ENCODE assay signal across 23 mouse cellular contexts in the genomic region with DNA sequence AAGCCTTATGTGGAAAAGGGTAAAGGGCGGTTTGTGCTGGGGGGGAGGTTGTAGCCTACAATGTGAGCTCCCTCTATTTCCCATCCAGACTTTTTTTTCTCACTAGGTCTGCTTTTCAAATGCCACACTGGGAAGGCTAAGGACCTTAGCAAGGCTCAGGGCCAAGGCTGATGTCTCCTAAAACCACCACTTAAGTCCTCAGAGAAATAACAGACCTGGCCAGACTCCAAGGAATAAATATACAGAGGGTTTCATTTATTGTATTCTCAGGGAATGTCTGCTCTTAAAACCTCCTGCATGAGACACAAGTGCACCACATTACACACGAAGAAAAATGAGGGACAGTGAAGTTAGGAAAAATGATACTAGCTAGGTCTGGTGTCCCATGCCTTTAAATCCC. TPM values are rescaled to one million over a fixed set of nuclear protein-coding genes. Genes with fewer than 3 reads are reported as not detected.
DNase-seq lines count a peak whose midpoint lies in the region; ATAC-seq and TF ChIP-seq lines count a peak whose summit lies in the region.
"Had no signal": no experiment of that assay in that cellular context is flagged by ENCODE, and none has a peak within 500 bp of the region (broad histone marks: within the 10 kb centered on the region; RNA-seq: fewer than 3 reads in every experiment).

No protein-coding gene starts in this region.

- H3K4me1 ChIP-seq in lung, embryonic 14.5 days (ENCODE audit: insufficient read depth), result peaks cover 13% of the 10 kb centered on the region; the same call in 1 of the 2 replicates
- H3K4me1 ChIP-seq in embryonic facial prominence, embryonic 14.5 days (ENCODE audit: control insufficient read depth, insufficient read depth, low read length), result peaks cover 30% of the 10 kb centered on the region
- H3K4me1 ChIP-seq in limb, embryonic 13.5 days, result peaks cover 41% of the 10 kb centered on the region
- no peaks in the 10 kb centered on the region for H3K4me1 ChIP-seq in hindbrain, postnatal 0 days (ENCODE audit: insufficient read depth, low read length)
- H3K4me1 ChIP-seq: intestine, embryonic 15.5 days had no signal

- no peak for ATAC-seq in lung, embryonic 14.5 days (ENCODE audit: insufficient read depth)
- ATAC-seq in embryonic facial prominence, embryonic 14.5 days (ENCODE audit: low read depth), result no peak
- ATAC-seq in limb, embryonic 13.5 days (ENCODE audit: low FRiP score, low read depth), result no peak
- ATAC-seq in hindbrain, postnatal 0 days, result no peak
- ATAC-seq: forebrain, embryonic 15.5 days; intestine, embryonic 15.5 days had no signal

- 57% methylated on average over 2 of the region's 2 CpGs for WGBS in lung, embryonic 14.5 days
- WGBS in embryonic facial prominence, embryonic 14.5 days, result 34% methylated on average over 2 of the region's 2 CpGs
- WGBS in limb, embryonic 13.5 days, result 55% methylated on average over 2 of the region's 2 CpGs
- WGBS in hindbrain, postnatal 0 days, result 78% methylated on average over 2 of the region's 2 CpGs

- no peak overlapping the region for H3K27ac ChIP-seq in lung, embryonic 14.5 days (ENCODE audit: low read depth)
- peak overlapping the region; percentile 67 for H3K27ac ChIP-seq in embryonic facial prominence, embryonic 14.5 days (replicated peaks; ENCODE audit: low read depth, low read length)
- H3K27ac ChIP-seq in limb, embryonic 13.5 days, result peak overlapping the region; percentile 78; the same call in 1 of the 2 replicates
- H3K27ac ChIP-seq in hindbrain, postnatal 0 days, result no peak overlapping the region
- H3K27ac ChIP-seq: forebrain, embryonic 10.5 days; forebrain, embryonic 15.5 days; heart, embryonic 10.5 days; hindbrain, embryonic 13.5 days; intestine, embryonic 15.5 days had no signal

- no peak overlapping the region for H3K9ac ChIP-seq in lung, embryonic 14.5 days
- H3K9ac ChIP-seq in embryonic facial prominence, embryonic 14.5 days (ENCODE audit: low read depth, low read length), result no peak overlapping the region
- no peak overlapping the region; the same call in 1 of the 2 replicates for H3K9ac ChIP-seq in limb, embryonic 13.5 days
- H3K9ac ChIP-seq in hindbrain, postnatal 0 days (replicated peaks; ENCODE audit: low read length), result no peak overlapping the region
- H3K9ac ChIP-seq: forebrain, embryonic 15.5 days; hindbrain, embryonic 13.5 days; intestine, embryonic 15.5 days had no signal

- TF ChIP-seq CTCF in lung, embryonic 14.5 days (IDR thresholded peaks at IDR 0.05; ENCODE audit: low read depth), result no peak
- TF ChIP-seq CTCF in hindbrain, postnatal 0 days (IDR thresholded peaks at IDR 0.05; ENCODE audit: low read depth), result no peak

- H3K36me3 ChIP-seq in lung, embryonic 14.5 days (ENCODE audit: insufficient read depth), result no peaks in the 10 kb centered on the region
- H3K36me3 ChIP-seq in embryonic facial prominence, embryonic 14.5 days (ENCODE audit: control insufficient read depth, insufficient read depth, low read length), result no peaks in the 10 kb centered on the region
- H3K36me3 ChIP-seq in limb, embryonic 13.5 days, result no peaks in the 10 kb centered on the region
- H3K36me3 ChIP-seq in hindbrain, postnatal 0 days (ENCODE audit: insufficient read depth, low read length), result no peaks in the 10 kb centered on the region
- H3K36me3 ChIP-seq: forebrain, embryonic 10.5 days; forebrain, embryonic 15.5 days; heart, embryonic 10.5 days; hindbrain, embryonic 13.5 days; intestine, embryonic 15.5 days had no signal

- H3K4me3 ChIP-seq in lung, embryonic 14.5 days (ENCODE audit: low read depth, low read length), result no peak overlapping the region
- no peak overlapping the region for H3K4me3 ChIP-seq in embryonic facial prominence, embryonic 14.5 days (ENCODE audit: low read depth, low read length)
- no peak overlapping the region for H3K4me3 ChIP-seq in limb, embryonic 13.5 days
- no peak overlapping the region for H3K4me3 ChIP-seq in hindbrain, postnatal 0 days (ENCODE audit: low read length)
- H3K4me3 ChIP-seq: erythroblast, embryonic 14.5 days; forebrain, embryonic 10.5 days; forebrain, embryonic 15.5 days; heart, embryonic 10.5 days; hindbrain, embryonic 13.5 days; intestine, embryonic 15.5 days had no signal

- H3K9me3 ChIP-seq in lung, embryonic 14.5 days (ENCODE audit: low read depth, low read length), result no peaks in the 10 kb centered on the region
- H3K9me3 ChIP-seq in embryonic facial prominence, embryonic 14.5 days (ENCODE audit: control insufficient read depth, low read length), result no peaks in the 10 kb centered on the region
- H3K9me3 ChIP-seq in limb, embryonic 13.5 days, result no peaks in the 10 kb centered on the region
- no peaks in the 10 kb centered on the region for H3K9me3 ChIP-seq in hindbrain, postnatal 0 days (ENCODE audit: low read length)
- H3K9me3 ChIP-seq: forebrain, embryonic 10.5 days; forebrain, embryonic 15.5 days; heart, embryonic 10.5 days; hindbrain, embryonic 13.5 days; intestine, embryonic 15.5 days had no signal

- DNase-seq in lung, embryonic 14.5 days, result peak; percentile 60
- no peak for DNase-seq in lung, postnatal 10 days
- DNase-seq in embryonic facial prominence, embryonic 14.5 days (ENCODE audit: low spot score), result peak; percentile 80
- DNase-seq in yolk sac, embryonic 10.5 days (ENCODE audit: low spot score), result no peak
- DNase-seq in hindbrain, postnatal 0 days (ENCODE audit: low spot score), result no peak
- no peak for DNase-seq in adrenal gland, postnatal 14 days
- DNase-seq: adrenal gland, postnatal 10 days; cerebellum, adult 18-20 months; cerebellum, adult 9-11 months; cerebellum, postnatal 36 days; gastrocnemius, postnatal 36 days; heart, adult 11 months; heart, postnatal 14 days had no signal

- no peaks in the 10 kb centered on the region for H3K27me3 ChIP-seq in lung, embryonic 14.5 days (ENCODE audit: insufficient read depth, low read length)
- H3K27me3 ChIP-seq in embryonic facial prominence, embryonic 14.5 days (replicated peaks; ENCODE audit: control insufficient read depth, insufficient read depth, low read length), result no peaks in the 10 kb centered on the region
- H3K27me3 ChIP-seq in limb, embryonic 13.5 days, result no peaks in the 10 kb centered on the region
- H3K27me3 ChIP-seq in hindbrain, postnatal 0 days (ENCODE audit: insufficient read depth, low read length), result no peaks in the 10 kb centered on the region
- H3K27me3 ChIP-seq: forebrain, embryonic 15.5 days; hindbrain, embryonic 13.5 days; intestine, embryonic 15.5 days had no signal

- no peak overlapping the region for H3K4me2 ChIP-seq in lung, embryonic 14.5 days
- no peak overlapping the region for H3K4me2 ChIP-seq in embryonic facial prominence, embryonic 14.5 days (ENCODE audit: low read depth, low read length)
- no peak overlapping the region for H3K4me2 ChIP-seq in limb, embryonic 13.5 days (replicated peaks)
- H3K4me2 ChIP-seq in hindbrain, postnatal 0 days (ENCODE audit: low read depth, low read length), result no peak overlapping the region
- H3K4me2 ChIP-seq: forebrain, embryonic 15.5 days; hindbrain, embryonic 13.5 days; intestine, embryonic 15.5 days had no signal

RNA-seq across cellular contexts. Expression of a gene that starts 3.1 kb away (rescaled TPM):
- polyA plus RNA-seq in lung, embryonic 14.5 days (2014; fragmentation: Nextera tagmentation; extraction: Ambion mirVana), result not detected in 2 replicates
- polyA plus RNA-seq in embryonic facial prominence, embryonic 14.5 days (2014; fragmentation: Nextera tagmentation; extraction: Ambion mirVana), result 0.55 and 0.95 TPM in 2 replicates
- 0.97 and 1.2 TPM in 2 replicates for polyA plus RNA-seq in limb, embryonic 13.5 days (2015; fragmentation: Nextera tagmentation; extraction: Ambion mirVana)
- not detected in 2 replicates for total RNA-seq in hindbrain, postnatal 0 days (2014; rRNA removed)
- 0.29 TPM in 1 of 2 replicates, not detected in the other for polyA plus RNA-seq in hindbrain, postnatal 0 days (2015; fragmentation: Nextera tagmentation; extraction: Ambion mirVana)
- total RNA-seq in adrenal gland, postnatal 14 days (2021), result 0.70 and 1.8 TPM in 2 replicates
- total RNA-seq: ES-E14; hematopoietic stem cell, adult 5-6 weeks had no signal
- polyA plus RNA-seq: forebrain, embryonic 10.5 days; forebrain, embryonic 15.5 days; intestine, embryonic 15.5 days had no signal

RNA-seq across cellular contexts. Expression of a gene that starts 39.1 kb away (rescaled TPM):
- polyA plus RNA-seq in lung, embryonic 14.5 days (2014; fragmentation: Nextera tagmentation; extraction: Ambion mirVana), result 8.5 and 9.9 TPM in 2 replicates
- polyA plus RNA-seq in embryonic facial prominence, embryonic 14.5 days (2014; fragmentation: Nextera tagmentation; extraction: Ambion mirVana), result 11.6 and 13.7 TPM in 2 replicates
- 10.8 and 12.2 TPM in 2 replicates for polyA plus RNA-seq in limb, embryonic 13.5 days (2015; fragmentation: Nextera tagmentation; extraction: Ambion mirVana)
- 62.4 and 71.8 TPM in 2 replicates for total RNA-seq in hindbrain, postnatal 0 days (2014; rRNA removed)
- 24.9 and 25.5 TPM in 2 replicates for polyA plus RNA-seq in hindbrain, postnatal 0 days (2015; fragmentation: Nextera tagmentation; extraction: Ambion mirVana)
- total RNA-seq in adrenal gland, postnatal 14 days (2021), result 36.1 and 36.9 TPM in 2 replicates

RNA-seq across cellular contexts. Expression of a gene that starts 39.8 kb away (rescaled TPM):
- not detected in 2 replicates for polyA plus RNA-seq in lung, embryonic 14.5 days (2014; fragmentation: Nextera tagmentation; extraction: Ambion mirVana)
- polyA plus RNA-seq in embryonic facial prominence, embryonic 14.5 days (2014; fragmentation: Nextera tagmentation; extraction: Ambion mirVana), result 1.4 and 2.2 TPM in 2 replicates
- 0.46 and 0.54 TPM in 2 replicates for polyA plus RNA-seq in limb, embryonic 13.5 days (2015; fragmentation: Nextera tagmentation; extraction: Ambion mirVana)
- not detected in 2 replicates for total RNA-seq in hindbrain, postnatal 0 days (2014; rRNA removed)
- polyA plus RNA-seq in hindbrain, postnatal 0 days (2015; fragmentation: Nextera tagmentation; extraction: Ambion mirVana), result 0.25 and 0.71 TPM in 2 replicates
- not detected in 2 replicates for total RNA-seq in adrenal gland, postnatal 14 days (2021)
- total RNA-seq: hematopoietic stem cell, adult 5-6 weeks had no signal
- polyA plus RNA-seq: erythroblast, embryonic 14.5 days; forebrain, embryonic 10.5 days; forebrain, embryonic 15.5 days; heart, embryonic 10.5 days; heart, embryonic 14.5 days; hindbrain, embryonic 13.5 days; intestine, embryonic 15.5 days had no signal

Comparison
In these comparisons a context has a peak if more than half of its experiments do, and no peak if none do; other contexts are left out.
1. DNase-seq: peak in lung, embryonic 14.5 days (single experiment) and embryonic facial prominence, embryonic 14.5 days (single experiment); none in lung, postnatal 10 days (single experiment), yolk sac, embryonic 10.5 days (single experiment), hindbrain, postnatal 0 days (single experiment) and adrenal gland, postnatal 14 days (single experiment).
2. H3K27ac ChIP-seq: peak in embryonic facial prominence, embryonic 14.5 days (single experiment) and limb, embryonic 13.5 days (single experiment); none in lung, embryonic 14.5 days (single experiment) and hindbrain, postnatal 0 days (single experiment).